Mouse (Mus musculus): ENCODE measurements around the gene Sipa1l1. TPM values are rescaled to one million over a fixed set of nuclear protein-coding genes. Genes with fewer than 3 reads are reported as not detected.

Gene Sipa1l1
- polyA plus RNA-seq, 1 experiment, result 9.7 TPM

DNA sequence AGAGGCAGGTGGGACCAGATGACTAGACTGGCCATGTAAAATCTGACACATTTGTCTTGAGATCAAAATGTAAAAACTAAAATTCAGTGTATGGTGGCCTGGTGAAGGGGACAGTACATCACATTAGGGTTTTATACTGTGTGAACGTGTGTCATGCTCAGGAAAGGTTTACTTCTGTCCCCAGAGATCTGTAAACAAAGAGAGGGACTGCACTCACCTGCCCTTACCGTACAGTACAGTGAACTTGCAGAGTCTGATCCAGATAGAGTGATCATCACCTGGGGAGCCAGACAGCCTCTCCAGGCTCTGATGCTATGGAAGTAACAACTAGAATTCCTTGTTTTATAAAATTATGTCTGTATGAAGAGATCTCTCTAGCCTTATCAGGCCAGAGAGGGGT, 184.5 kb downstream of the Sipa1l1 start:
- Histone ChIP-seq H3K27me3 (ENCODE audit: control insufficient read depth, insufficient read depth, insufficient read length) (no peaks in the 10 kb centered on the region), H3K79me2 (ENCODE audit: control insufficient read depth, insufficient read depth) (peaks cover 20% of the 10 kb centered on the region), H3K4me3 (ENCODE audit: insufficient read depth, poor library complexity, severe bottlenecking) (no peak overlapping the region), H3ac (ENCODE audit: control insufficient read depth, insufficient read length, low read depth) (no peak overlapping the region), H3K36me3 (ENCODE audit: control insufficient read depth, insufficient read depth) (no peaks in the 10 kb centered on the region), H3K79me3 (ENCODE audit: low read depth) (no peaks in the 10 kb centered on the region)
- TF ChIP-seq MAX (IDR thresholded peaks at IDR 0.05) (no peak), MYOG (IDR thresholded peaks at IDR 0.05; ENCODE audit: control insufficient read depth, extremely low read depth, insufficient read length) (no peak), CEBPB (IDR thresholded peaks at IDR 0.05; ENCODE audit: low read depth) (no peak), USF1 (IDR thresholded peaks at IDR 0.05; ENCODE audit: low read depth) (no peak), CTCF (IDR thresholded peaks at IDR 0.05; ENCODE audit: control insufficient read depth, insufficient read depth, insufficient read length) (no peak), MYOD1 (IDR thresholded peaks at IDR 0.05; ENCODE audit: control insufficient read depth, insufficient read length, low read depth) (no peak), FOSL1 (IDR thresholded peaks at IDR 0.05; ENCODE audit: insufficient read depth, low read length, poor library complexity, severe bottlenecking) (no peak)

DNA sequence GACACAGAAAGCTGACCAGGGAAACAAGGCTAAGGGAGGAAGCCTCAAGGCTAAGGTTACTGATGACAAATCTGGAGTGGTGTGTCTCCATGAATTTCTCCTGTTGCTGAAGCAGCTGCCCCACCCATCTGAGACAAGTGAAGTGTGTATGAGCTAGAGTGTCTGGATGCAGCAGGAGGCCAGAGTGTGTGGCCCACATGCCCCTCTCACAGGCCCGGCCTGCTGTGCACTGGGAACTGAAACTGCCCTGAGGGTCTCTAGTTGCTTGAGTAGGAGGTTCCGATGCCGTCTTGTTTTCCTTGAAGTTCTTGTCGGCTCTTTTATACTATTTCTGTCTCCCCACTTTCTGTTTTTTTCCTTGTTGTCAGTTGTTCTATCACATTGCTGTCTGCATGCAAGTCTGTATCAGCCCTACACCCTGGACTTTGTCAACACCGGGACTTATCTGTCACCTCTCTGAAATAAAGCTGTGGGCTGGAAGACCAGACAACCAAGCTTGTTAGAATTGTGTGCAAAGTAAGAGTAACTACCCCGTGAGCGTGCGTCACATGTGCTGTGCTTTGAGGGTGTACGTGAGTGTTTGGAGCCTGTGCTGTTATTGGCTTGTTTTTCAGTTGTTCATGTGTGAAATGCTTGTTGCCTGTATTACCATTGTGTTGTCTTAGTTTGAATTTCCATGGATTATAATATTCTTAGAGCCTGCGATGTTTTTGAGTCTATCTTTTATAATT, 186.5 kb downstream of the Sipa1l1 start:
- peaks cover 9% of the 10 kb centered on the region for H3K79me2 ChIP-seq (ENCODE audit: control insufficient read depth, insufficient read depth)
- no peaks in the 10 kb centered on the region for H3K79me3 ChIP-seq (ENCODE audit: low read depth)
- H3K27me3 ChIP-seq (ENCODE audit: control insufficient read depth, insufficient read depth, insufficient read length), result no peaks in the 10 kb centered on the region
- TF ChIP-seq MAX (IDR thresholded peaks at IDR 0.05) (no peak), MYOG (IDR thresholded peaks at IDR 0.05; ENCODE audit: control insufficient read depth, extremely low read depth, insufficient read length) (no peak), MYOD1 (IDR thresholded peaks at IDR 0.05; ENCODE audit: control insufficient read depth, insufficient read length, low read depth) (no peak), CEBPB (IDR thresholded peaks at IDR 0.05; ENCODE audit: low read depth) (no peak), FOSL1 (IDR thresholded peaks at IDR 0.05; ENCODE audit: insufficient read depth, low read length, poor library complexity, severe bottlenecking) (no peak)
- H3K4me3 ChIP-seq (ENCODE audit: insufficient read depth, poor library complexity, severe bottlenecking), result no peak overlapping the region
- H3K36me3 ChIP-seq (ENCODE audit: control insufficient read depth, insufficient read depth), result no peaks in the 10 kb centered on the region
- no peak overlapping the region for H3ac ChIP-seq (ENCODE audit: control insufficient read depth, insufficient read length, low read depth)

- Histone ChIP-seq H3K4me3 (ENCODE audit: insufficient read depth, poor library complexity, severe bottlenecking) (no peak overlapping the region), H3K36me3 (ENCODE audit: control insufficient read depth, insufficient read depth) (no peaks in the 10 kb centered on the region), H3K27me3 (ENCODE audit: control insufficient read depth, insufficient read depth, insufficient read length) (no peaks in the 10 kb centered on the region), H3K79me3 (ENCODE audit: low read depth) (no peaks in the 10 kb centered on the region), H3K79me2 (ENCODE audit: control insufficient read depth, insufficient read depth) (peaks cover under 1% of the 10 kb centered on the region), H3ac (ENCODE audit: control insufficient read depth, insufficient read length, low read depth) (no peak overlapping the region)
- TF ChIP-seq USF1 (IDR thresholded peaks at IDR 0.05; ENCODE audit: low read depth) (no peak), MYOD1 (IDR thresholded peaks at IDR 0.05; ENCODE audit: control insufficient read depth, insufficient read length, low read depth) (no peak), MYOG (IDR thresholded peaks at IDR 0.05; ENCODE audit: control insufficient read depth, extremely low read depth, insufficient read length) (no peak), MAX (IDR thresholded peaks at IDR 0.05) (no peak), CEBPB (IDR thresholded peaks at IDR 0.05; ENCODE audit: low read depth) (no peak), FOSL1 (IDR thresholded peaks at IDR 0.05; ENCODE audit: insufficient read depth, low read length, poor library complexity, severe bottlenecking) (no peak), CTCF (IDR thresholded peaks at IDR 0.05; ENCODE audit: control insufficient read depth, insufficient read depth, insufficient read length) (no peak)
Measured at GRCm38 (mm10) chr12:82356476-82356875, 187.4 kb downstream of the Sipa1l1 start.

GRCm38 (mm10) chr12:82357431-82357830, 188.3 kb downstream of the Sipa1l1 start:
- Histone ChIP-seq H3ac (ENCODE audit: control insufficient read depth, insufficient read length, low read depth) (no peak overlapping the region), H3K79me2 (ENCODE audit: control insufficient read depth, insufficient read depth) (no peaks in the 10 kb centered on the region), H3K27me3 (ENCODE audit: control insufficient read depth, insufficient read depth, insufficient read length) (no peaks in the 10 kb centered on the region)

DNA sequence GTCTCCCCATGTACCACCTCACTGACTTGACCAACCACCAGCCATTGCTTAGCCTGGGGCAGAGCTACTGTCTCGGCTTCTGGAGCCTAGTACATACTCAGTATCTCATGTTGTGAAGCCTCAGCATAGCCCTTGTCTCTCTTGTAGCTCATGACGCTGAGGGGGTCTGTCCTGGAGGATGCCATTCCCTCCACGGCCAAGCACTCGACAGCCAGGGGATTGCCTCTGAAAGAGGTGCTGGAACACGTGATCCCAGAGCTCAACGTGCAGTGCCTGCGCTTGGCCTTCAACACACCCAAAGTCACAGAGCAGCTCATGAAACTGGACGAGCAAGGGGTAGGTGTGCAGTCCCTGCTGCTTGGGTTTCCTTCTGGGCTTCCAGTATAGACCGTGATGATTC, 193.7 kb downstream of the Sipa1l1 start:
- H3K27me3 ChIP-seq (ENCODE audit: control insufficient read depth, insufficient read depth, insufficient read length), result no peaks in the 10 kb centered on the region
- no peaks in the 10 kb centered on the region for H3K79me3 ChIP-seq (ENCODE audit: low read depth)
- no peak overlapping the region for H3K4me3 ChIP-seq (ENCODE audit: insufficient read depth, poor library complexity, severe bottlenecking)
- no peaks in the 10 kb centered on the region for H3K79me2 ChIP-seq (ENCODE audit: control insufficient read depth, insufficient read depth)
- TF ChIP-seq USF1 (IDR thresholded peaks at IDR 0.05; ENCODE audit: low read depth) (no peak), CTCF (IDR thresholded peaks at IDR 0.05; ENCODE audit: control insufficient read depth, insufficient read depth, insufficient read length) (no peak), CEBPB (IDR thresholded peaks at IDR 0.05; ENCODE audit: low read depth) (no peak), MAX (IDR thresholded peaks at IDR 0.05) (no peak), MYOD1 (IDR thresholded peaks at IDR 0.05; ENCODE audit: control insufficient read depth, insufficient read length, low read depth) (no peak), MYOG (IDR thresholded peaks at IDR 0.05; ENCODE audit: control insufficient read depth, extremely low read depth, insufficient read length) (no peak), FOSL1 (IDR thresholded peaks at IDR 0.05; ENCODE audit: insufficient read depth, low read length, poor library complexity, severe bottlenecking) (no peak)
- H3ac ChIP-seq (ENCODE audit: control insufficient read depth, insufficient read length, low read depth), result no peak overlapping the region
- no peaks in the 10 kb centered on the region for H3K36me3 ChIP-seq (ENCODE audit: control insufficient read depth, insufficient read depth)

More at GRCm38 (mm10) chr12:82357431-82357830, 188.3 kb downstream of the Sipa1l1 start:
- Histone ChIP-seq H3K79me3 (ENCODE audit: low read depth) (no peaks in the 10 kb centered on the region), H3K4me3 (ENCODE audit: insufficient read depth, poor library complexity, severe bottlenecking) (no peak overlapping the region), H3K36me3 (ENCODE audit: control insufficient read depth, insufficient read depth) (no peaks in the 10 kb centered on the region)
- TF ChIP-seq MYOG (IDR thresholded peaks at IDR 0.05; ENCODE audit: control insufficient read depth, extremely low read depth, insufficient read length) (no peak), CTCF (IDR thresholded peaks at IDR 0.05; ENCODE audit: control insufficient read depth, insufficient read depth, insufficient read length) (no peak), MYOD1 (IDR thresholded peaks at IDR 0.05; ENCODE audit: control insufficient read depth, insufficient read length, low read depth) (no peak), USF1 (IDR thresholded peaks at IDR 0.05; ENCODE audit: low read depth) (no peak), FOSL1 (IDR thresholded peaks at IDR 0.05; ENCODE audit: insufficient read depth, low read length, poor library complexity, severe bottlenecking) (no peak), CEBPB (IDR thresholded peaks at IDR 0.05; ENCODE audit: low read depth) (no peak), MAX (IDR thresholded peaks at IDR 0.05) (no peak)
